Mouse (Mus musculus): Measurements from ENCODE around the gene Gm6812.
"Not testable (repeated sequence)": the region's sequence is repeated elsewhere in the genome, so short reads cannot be mapped to it uniquely, and the experiment has no call there.

Gm6812 gene

DNA sequence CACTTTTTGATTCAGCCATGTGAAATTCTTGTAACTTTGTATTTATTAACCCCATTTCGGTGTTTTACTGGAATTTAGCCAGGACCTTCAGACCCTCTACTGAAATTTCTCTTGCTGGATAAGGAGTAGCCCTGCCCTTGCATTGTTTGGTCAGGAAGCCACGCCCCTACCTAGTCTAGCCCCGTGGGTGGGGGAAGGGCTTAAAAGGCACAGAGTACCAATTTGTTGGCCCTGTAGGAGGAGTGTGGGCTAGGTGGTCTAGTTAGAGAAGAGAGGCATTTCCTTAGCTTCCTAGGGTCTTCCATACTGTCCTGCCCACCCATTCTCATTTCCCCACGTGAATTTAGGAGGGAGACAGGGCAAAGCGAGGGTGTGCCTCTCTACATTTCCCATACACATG is at the start of gene Gm6812:
TSS of gene Gm6812 (minus strand) at position 101 of the 400 bp plus-strand sequence.
- DNase-seq: not testable (repeated sequence)

DNA sequence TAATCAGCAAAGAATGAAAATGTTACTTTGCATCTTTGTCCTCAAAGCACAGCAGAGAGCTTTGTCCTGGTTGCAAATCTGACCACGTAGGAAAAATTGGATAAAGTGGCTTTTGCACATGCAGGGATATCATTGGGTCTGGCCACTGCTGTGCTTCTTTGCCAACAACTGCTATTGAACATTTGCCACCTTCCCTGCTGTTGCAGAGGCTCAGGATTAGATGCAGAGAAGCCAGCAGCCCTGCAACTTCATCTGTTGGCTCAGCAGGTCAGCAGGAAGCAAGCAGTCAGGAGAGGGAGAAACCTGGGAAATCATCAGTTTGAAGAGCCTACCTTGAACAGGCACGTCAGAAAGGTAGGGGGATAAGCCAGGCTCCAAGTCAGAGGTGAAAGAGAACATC is 27.7 kb downstream of the Gm6812 start:
- DNase-seq: no peak

Data from liver (tissue).